Mouse (Mus musculus) megakaryocyte-erythroid progenitor cell, adult 5-6 weeks (primary cell): ENCODE measurements around the gene Zcchc2. TPM values are rescaled to one million over a fixed set of nuclear protein-coding genes. Genes with fewer than 3 reads are reported as not detected.

Experiments used
- ATAC-seq: replicated peaks from 2 replicates; pipeline ENCODE4 v1.8.0; 2016; ENCODE audit warnings: mild to moderate bottlenecking, inconsistent platforms; ENCODE audit not compliant: severe bottlenecking, poor library complexity, low FRiP score, low TSS enrichment
- total RNA-seq, 2 experiments: library from RNA; stranded (forward) in 1 of 2; stranded (reverse) in 1 of 2; fragments of 200-1000, 215-1000 nt in 1 of 2; fragments of >200 nt in 1 of 2; fragmentation: Nextera tagmentation in 1 of 2; gene quantifications; 2 replicates each; pipeline ENCODE4 v1.2.3; 2014 to 2017

Zcchc2 gene
- total RNA-seq, 2 experiments from 2014 or later = 14.2 to 18.3 TPM

DNA sequence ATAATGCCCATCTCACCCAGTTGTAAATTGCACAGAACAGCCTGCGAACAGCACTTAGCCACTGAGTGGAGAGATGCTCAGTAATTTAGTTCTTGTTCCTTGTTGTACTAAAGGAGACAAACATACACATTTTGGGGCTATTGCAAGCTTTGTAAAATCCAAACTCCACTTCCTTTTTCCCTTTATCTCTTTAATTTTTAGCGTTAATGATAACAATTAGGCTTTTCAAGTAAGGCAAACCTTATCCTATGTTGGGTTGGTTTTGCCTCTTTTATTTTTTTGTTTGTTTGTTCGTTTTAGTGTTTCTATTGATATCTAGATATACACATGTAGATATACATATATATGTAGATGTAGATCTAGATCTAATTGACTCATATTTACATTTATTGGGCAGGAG lies 34.6 kb downstream of the Zcchc2 start:
- ATAC-seq = no peak

DNA sequence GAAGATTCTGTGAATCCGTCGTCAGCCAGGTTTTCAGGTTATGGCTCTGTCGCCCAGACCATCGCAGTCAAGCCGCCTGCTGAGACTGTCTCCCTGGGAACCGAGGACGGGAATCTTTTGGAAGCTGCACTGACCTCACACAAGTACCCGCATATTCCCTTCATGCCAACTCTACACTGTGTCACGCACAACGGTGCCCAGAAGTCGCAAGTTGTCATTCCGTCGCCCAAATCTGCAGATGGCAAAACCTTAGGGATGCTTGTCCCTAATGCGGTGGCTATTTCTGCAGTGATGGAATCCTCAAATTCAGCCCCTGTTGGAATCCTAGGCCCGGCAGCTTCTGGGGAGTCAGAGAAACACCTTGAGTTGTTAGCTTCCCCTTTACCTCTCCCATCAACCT lies 39.6 kb downstream of the Zcchc2 start:
- no peak for ATAC-seq

- ATAC-seq = no peak
These were observed 40.1 kb downstream of the Zcchc2 start for GRCm38 (mm10) chr1:106030331-106030730.

GRCm38 (mm10) chr1:106030886-106031285 lies 40.7 kb downstream of the Zcchc2 start:
- no peak for ATAC-seq

- ATAC-seq = no peak
These were observed 41.7 kb downstream of the Zcchc2 start for GRCm38 (mm10) chr1:106031908-106032307.

- ATAC-seq = no peak
These were observed 44.6 kb downstream of the Zcchc2 start for GRCm38 (mm10) chr1:106034776-106035175.

GRCm38 (mm10) chr1:106036861-106037599 lies 46.8 kb downstream of the Zcchc2 start:
- peak; percentile 77 for ATAC-seq

DNA sequence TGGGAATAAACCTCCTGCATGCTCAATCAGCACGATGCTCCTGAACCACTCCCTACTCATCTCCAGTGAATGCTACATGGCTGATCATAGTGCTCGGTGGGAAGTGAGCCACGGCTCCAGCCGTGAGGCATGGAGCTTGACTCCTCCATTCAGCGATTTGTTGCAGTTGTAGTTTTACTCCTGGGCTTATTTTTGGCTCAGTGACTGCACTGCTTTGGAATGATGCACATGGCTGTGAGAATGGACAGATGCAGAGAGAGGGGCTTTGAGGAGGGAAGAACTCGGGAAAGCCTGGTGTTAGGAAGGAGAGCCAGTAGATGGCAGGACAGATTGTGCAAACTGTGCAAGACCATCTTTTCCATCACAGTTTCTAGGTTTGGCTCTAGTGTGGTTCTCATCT lies 49.1 kb downstream of the Zcchc2 start:
- no peak for ATAC-seq

- ATAC-seq = no peak
These were observed 50.1 kb downstream of the Zcchc2 start for GRCm38 (mm10) chr1:106040271-106040670.

GRCm38 (mm10) chr1:106042221-106042620 lies 52.0 kb downstream of the Zcchc2 start:
- ATAC-seq = no peak

- no peak for ATAC-seq
These were observed 53.0 kb downstream of the Zcchc2 start for GRCm38 (mm10) chr1:106043053-106043820.

- no peak for ATAC-seq
These were observed 58.8 kb downstream of the Zcchc2 start for GRCm38 (mm10) chr1:106049036-106049435.

DNA sequence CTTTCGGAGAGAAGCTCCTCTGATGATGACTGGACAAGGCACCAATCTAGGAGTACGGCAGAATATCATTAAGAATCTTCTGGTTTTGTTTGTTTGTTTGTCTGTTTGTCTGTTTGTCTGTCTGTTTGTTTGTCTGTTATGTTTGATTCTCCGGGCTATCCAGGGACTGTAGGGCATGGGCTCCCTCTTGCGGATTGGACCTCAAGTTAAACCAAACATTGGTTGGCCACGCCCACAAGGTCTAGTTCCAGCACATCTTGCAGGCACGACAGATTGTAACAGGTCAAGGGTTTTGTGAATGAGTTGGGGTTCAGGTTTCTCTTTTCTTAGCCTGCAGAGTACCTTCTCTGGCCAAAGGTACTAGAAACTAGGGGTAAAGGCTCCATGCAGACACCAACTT lies 64.8 kb downstream of the Zcchc2 start:
- no peak for ATAC-seq

GRCm38 (mm10) chr1:106058355-106058754 lies 68.1 kb downstream of the Zcchc2 start:
- ATAC-seq = no peak

DNA sequence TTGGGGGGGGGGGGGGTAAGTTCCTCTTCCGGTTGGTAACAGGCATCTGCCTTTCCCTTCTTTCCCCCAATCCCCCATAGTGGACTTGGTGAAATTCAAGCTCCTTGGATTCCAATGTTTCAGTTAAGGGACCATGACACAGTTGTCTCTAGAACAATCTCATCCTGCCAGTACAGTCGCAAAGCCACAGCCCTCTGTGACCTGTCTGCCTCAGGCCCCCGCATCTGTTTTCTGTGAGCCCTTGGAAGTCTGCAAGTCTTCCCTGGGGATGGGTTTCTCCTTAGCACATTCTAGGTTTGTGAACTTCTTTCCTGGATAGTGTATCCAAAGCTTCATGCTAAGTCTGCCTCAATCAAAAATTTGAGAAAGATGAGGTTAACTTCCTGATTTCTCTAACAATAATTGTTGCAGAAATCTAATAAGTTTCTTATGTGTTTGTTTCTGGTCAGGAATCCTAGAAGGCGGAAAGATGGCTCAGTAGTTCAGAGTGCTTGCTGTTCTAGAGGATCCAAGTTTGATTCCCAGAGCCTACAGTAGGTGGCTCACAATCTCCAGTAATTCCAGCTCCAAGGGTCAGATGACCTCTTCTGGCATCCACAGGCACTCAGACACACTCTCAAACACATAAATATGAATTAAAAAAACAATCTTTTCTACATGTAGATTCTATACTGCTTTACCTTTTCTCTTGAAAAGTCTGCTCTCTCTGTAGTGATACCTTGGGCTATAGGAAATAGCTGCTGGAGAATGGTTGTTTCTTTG lies 69.5 kb downstream of the Zcchc2 start:
- no peak for ATAC-seq

DNA sequence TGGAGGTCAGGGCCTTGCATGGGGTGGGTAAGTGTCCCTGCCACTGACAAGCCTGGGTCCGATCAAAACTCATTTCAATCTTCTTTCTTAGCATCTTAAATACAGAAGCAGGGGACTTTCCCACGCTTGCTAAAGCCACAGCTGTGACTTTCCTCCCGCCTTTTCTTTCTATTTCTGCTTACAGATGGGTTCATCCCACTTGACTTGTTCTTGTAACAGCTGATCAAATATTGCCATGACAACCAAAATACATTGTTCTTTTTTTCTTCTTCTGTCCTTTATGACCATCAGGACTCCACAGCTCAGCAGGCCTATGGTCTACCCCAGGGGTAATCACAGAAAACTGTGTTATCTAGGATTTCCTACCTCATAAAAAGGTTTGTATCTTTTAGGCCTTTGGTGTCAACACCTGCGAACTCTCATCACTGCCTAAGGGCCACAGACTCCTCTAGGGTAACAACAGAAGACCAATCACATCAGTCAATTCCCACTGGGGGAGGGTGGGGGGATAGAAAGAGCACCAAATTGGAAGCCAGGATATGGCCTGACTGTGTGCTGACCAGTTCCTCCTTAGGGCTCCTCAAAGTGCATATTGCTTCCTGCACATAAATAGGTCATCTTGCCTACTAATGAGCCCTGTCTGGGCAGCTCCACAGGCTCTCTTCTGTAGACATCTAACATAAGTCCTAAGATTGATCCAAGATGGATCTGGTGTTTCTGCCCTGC lies 71.1 kb downstream of the Zcchc2 start:
- ATAC-seq = no peak

GRCm38 (mm10) chr1:106062891-106063590 lies 72.8 kb downstream of the Zcchc2 start:
- ATAC-seq = no peak

- no peak for ATAC-seq
These were observed 73.5 kb downstream of the Zcchc2 start for GRCm38 (mm10) chr1:106063591-106064170.

DNA sequence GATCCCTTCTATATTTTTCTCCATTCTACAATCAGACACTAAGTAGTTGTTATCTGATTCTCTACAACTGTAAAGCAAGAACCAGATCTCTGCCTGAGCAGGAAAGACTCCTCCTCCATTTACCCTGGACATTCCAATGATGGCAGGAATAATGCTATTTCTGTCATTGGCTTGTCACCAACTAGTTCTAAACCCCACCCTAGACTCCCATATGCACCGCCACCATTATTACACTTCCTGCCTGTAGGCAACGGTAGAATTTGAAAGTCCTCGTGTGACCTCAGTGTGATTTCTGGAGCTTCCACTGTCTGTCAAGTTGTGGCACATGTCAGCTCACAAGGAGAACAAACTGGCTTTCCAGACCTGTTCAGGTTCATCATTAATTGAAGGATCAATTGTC lies 74.1 kb downstream of the Zcchc2 start:
- no peak for ATAC-seq
